Mouse (Mus musculus) MN1 (cell line): Measurements from ENCODE around the gene Lrsam1.
A peak's percentile ranks its signal among the peaks of the same experiment; 100 is the strongest.

Experiments used
- DNase-seq: peaks from one replicate; pipeline ENCODE4 v3.0.0-alpha.2; 2016; ENCODE audit warnings: low spot score

Lrsam1 gene

DNA sequence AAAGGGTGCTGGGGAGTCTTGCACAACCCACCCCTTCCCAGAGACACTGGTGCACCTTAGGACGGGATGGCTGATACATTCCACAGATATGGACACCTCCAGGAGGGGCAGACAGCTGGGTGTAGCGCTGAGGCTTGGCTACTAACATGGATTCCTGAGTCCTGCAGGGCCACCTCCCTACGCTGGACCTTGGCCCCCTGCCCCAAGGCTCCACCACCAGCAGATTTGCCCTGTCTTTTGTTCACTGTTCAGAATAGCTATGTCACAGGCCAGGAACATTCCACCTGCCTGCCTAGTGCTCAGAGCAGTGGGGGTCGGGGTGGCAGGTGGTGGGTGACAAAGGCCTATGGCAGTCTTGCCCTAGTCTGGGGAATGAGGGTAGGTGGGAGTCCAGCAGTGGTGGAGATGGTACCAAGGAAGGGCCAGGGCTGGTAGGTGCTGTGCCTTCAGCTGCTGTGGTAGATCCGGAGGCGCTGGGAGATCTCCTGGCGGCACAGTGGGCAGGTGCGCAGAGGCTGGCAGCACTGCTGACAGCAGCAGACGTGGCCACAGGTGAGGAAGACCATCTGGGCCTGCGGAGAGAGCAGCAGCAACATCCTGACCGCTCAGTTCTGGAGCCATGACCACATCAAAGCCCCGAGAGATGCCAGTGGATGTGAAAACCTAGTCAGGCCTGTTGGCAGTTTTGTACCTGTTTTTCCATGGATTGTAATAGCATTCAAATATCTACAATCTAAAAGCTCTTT is 34.9 kb downstream of the Lrsam1 start:
- DNase-seq = no peak

DNA sequence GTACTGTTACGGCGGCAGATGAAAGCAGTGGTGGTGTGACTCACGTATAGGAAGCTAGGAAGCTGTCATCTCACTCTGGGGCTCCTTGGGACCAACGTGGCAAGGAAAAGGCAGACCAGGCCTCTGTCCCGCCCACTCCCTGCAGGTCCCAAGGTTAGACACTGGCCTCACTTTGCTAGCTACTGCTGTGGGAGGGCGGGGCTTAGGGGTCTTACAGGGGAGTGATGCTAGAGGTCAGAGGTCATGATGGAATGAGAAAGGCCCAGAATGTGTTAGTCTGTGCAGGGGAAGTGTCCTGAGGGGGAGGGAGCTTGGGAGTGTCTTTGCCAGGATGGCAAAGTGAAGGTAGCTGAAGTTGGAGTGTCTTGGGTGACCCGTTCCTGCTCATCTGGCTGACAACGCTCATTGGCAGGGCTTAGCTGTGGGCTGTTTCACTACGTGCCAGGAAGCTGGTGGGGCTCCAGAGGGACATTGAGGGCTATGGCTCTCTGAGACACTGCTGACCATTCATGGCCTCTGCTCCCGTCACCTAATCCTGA is 37.0 kb downstream of the Lrsam1 start:
- DNase-seq = no peak

DNA sequence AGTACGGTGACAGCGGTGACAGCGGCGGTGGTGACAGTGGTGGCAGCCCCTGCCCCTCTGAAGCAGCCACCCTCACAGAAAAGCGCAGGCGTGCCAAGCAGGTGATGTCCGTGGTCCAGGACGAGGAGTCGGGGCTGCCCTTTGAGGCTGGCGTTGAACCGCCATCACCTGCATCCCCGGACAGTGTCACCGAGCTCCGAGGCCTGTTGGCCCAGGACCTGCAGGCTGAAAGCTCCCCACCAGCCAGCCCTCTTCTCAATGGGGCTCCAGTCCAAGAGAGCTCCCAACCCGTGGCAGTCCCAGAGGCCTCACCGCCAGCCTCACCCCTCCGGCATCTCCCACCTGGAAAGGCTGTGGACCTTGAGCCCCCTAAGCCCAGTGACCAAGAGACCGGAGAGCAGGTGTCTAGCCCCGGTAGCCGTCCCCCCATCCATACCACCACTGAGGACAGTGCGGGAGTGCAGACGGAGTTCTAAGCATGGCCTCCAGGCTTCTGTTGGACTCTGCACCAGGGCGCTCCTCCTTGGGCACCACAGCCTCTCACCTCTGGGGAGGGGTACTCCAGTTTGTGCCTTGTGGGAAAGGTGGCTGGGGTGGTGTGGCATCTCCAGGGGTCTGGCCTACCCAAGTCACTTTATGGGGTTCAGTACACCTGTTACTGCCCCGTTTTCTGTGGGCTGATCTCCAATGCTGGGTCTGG is 37.7 kb downstream of the Lrsam1 start:
- no peak for DNase-seq

DNA sequence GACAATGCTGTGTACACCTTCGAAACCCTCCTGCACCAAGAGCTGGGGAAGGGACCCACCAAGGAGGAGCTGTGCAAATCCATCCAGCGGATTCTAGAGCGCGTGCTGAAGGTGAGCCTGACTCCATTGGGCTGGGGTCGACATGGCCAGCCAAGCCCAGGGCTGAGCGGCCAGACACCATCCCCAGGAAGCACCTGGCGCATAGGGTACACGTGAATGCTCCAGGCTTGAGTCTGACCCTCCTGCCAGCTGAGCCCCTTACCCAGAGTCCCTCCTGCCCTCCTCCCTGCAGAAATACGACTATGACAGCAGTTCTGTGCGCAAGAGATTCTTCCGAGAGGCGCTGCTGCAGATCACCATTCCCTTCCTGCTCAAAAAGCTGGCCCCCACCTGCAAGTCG is 38.9 kb downstream of the Lrsam1 start:
- DNase-seq = no peak

DNA sequence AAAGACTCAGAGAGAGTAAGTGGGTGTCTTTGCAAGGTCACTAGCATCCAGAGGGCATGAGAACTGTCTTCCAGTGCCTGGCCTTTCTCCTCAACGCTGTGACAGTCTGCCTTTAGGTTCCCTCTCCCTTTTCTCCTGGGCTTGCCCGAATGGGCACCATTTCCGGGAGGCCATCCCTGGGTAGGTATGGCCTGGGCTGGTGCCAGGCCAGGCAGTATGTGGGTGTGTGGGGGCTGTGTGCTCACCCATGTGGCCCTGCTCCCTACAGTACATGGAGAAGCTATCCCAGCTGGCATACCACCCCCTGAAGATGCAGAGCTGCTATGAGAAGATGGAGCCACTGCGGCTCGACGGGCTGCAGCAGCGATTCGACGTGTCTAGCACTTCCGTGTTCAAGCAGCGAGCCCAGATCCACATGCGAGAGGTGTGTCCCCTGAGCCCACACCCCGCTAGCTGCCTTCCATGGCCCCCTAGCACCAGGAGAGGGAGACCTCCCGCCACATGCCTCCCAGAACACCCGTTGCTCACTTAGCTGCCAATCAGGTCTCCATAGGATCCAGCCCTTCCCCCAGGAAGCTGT is 39.5 kb downstream of the Lrsam1 start:
- no peak for DNase-seq

DNA sequence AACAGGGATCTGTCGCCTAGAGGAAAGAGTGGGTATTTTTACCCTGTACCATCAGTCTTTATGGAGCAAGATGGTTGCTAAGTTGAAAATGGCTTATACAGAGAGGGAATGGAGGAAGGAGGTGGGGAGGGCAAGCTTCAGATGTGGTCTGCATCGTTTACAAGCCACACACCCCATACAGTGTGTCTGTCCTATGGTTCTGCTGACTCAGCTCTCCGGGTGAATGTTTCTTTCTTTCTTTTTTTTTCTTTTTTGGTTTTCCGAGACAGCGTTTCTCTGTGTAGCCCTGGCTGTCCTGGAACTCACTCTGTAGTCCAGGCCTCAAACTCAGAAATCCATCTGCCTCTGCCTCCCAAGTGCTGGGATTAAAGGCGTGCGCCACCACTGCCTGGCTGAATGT is 40.2 kb downstream of the Lrsam1 start:
- no peak for DNase-seq

DNA sequence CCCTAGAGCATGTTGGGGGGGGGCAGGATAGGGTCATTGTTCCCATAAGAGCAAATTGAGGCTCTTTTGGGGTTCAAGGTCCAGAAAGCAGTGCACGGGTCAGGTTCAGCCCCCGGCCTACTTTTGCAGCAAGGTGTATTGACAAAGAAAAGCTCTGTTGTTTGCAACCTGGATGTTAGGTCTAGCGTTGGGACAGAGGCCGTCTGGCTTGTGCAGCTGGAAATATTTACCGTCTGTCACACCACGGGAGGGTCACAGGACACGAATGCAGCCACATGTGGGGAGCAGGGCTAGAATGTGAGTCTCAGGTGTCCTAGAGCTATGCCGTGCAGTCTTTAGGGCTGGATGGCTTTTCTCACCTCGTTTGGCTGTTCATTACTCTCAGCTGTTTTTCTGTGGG is 43.0 kb downstream of the Lrsam1 start:
- no peak for DNase-seq

DNA sequence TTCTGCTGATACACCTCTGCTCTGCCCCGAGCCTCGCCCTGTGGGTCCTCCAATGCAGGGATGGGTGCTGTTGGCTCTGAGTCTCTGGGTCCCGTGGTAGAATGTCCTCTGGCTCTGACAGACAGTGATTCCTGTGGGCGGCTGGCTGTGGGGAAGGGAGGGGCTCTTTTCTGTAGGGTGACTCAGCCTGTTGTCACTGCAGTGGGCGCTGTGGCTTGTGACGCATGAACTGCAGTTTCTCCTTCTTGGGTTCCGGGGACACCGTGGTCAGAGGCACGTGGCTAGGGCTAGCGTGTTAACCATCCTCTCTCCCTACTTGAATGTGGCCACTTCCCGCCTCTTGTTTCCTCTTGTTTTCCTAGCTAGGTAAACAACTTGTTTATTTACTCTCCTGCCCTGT is 43.9 kb downstream of the Lrsam1 start:
- peak; percentile 50 for DNase-seq

DNA sequence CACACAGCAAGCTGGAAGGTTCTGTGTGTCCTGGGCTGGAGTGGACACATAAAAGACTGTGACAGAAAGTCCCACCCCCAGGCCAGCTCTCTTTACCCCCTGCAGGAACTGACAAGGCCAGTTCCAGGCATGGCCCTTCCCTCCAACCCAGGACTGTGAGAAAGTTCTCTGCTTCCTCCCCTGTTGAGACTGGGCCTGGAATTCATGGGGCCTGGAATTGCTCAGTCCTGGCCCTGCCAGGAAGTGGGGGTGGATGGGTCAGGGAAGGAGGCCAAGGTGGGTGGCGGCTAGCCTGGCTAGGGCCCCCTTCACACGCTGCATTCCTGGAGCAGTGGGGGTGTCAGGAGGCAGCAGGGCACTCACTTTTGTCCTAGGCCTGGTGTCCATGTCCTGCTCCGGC is 46.5 kb downstream of the Lrsam1 start:
- DNase-seq = peak; percentile 41

DNA sequence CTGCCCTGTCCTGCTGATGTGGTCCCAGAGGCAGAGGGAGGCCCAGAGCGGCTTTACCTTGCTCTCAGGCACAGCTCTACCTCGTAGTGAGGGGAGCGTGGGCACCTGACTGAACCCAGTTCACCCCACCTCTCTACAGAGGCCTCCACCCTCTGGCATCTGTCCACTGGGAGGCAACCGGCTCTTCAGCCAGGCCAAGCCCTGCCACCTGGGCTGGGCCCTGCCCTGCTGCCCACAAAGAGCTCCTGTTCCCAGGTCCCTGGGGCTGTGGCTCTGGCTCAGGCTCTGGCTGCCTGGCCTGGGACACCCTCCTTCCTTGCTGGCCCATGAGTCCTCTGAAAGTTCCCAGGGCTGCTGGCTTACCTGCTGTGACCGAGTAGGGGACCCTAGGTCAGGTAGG is 47.1 kb downstream of the Lrsam1 start:
- peak; percentile 53 for DNase-seq

DNA sequence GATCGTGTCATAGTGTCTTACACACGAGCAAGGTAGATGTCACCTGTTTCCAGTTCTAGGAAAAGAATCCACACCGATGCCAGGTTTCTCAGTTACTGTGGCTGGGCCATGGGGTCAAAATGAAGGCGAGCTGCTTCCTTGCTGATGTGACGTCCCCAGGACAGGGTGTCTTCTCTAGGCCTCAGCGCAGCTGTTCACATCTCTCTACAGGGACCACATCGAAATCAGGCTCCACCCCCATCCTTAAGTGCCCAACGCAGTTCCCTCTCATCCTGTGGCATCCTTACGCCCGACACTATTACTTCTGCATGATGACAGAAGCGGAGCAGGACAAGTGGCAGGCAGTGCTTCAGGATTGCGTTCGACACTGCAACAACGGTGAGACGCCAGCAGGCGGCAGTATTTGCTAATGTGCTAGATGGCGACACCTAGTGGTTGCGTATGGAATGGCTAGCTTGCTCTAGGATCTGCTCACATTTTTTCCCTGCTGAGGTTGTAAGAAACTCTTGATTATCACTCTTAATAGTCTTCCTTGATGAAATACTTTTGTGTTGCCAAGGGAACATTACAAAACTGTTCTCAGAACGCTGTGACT is 49.1 kb downstream of the Lrsam1 start:
- peak; percentile 94 for DNase-seq

DNA sequence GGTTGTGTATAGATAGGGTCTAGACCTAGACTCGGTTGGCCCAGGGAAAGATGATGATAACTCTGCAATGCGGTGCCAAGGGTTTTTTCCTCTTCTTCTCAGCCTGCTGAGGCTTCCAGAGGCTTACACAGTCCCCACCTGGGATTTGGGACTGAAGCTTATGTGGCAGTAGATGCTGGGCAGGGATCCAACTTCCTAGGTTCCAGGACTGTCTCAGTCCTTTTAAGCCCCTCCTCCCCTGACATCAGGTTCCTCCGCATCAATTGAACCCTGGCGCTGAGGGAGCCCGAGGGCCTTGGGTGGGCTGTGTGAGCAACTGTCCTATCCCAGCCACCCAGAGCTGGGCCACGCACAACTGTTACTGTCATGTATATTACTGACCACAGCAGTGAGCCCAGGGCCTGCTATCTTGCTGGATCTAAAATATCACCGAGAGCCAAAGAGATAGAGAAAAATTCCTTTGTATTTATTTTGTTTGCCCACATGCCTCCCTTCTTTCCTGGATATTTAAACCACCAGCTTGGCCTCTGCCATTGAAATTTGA is 49.7 kb downstream of the Lrsam1 start:
- no peak for DNase-seq

DNA sequence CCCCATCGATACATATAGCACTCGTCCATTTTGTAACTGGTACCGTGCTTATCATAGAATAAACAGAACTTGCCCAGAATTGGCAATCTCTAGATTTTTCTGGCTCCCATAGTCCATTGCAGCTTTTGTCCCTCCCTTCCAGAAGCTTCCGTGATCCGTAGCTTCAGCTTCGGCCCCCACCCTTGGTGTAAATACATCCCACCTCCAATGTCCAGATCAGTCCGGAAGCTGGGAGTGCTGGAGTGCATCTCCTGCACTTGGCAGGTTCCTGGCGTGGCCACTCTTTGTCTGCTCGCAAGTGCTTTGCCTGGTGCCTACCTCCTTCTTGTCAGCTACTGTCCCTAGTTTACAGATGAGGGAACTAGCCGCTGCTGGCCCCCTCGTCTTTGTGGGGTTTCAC is 52.6 kb downstream of the Lrsam1 start:
- no peak for DNase-seq

DNA sequence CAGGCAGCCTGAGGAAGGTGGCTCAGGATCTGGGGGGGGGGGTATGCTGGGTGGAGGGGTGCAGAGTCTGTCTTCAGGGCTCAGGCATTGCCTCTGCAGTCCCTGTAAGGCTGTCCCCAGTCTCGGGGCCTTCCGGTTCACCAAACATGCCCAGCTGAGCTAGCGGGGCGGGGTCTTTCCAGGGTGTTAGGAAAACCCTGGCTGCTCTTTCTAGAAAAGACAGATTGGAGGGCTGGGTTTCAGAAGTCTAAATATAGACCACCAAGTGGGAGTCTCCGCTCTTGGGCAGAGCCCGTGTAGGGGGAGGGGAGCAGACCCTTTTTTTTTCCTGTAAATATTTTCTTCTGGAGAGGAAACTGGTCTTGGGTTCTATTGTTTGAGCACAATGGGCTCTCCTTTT is 53.1 kb downstream of the Lrsam1 start:
- DNase-seq = no peak

DNA sequence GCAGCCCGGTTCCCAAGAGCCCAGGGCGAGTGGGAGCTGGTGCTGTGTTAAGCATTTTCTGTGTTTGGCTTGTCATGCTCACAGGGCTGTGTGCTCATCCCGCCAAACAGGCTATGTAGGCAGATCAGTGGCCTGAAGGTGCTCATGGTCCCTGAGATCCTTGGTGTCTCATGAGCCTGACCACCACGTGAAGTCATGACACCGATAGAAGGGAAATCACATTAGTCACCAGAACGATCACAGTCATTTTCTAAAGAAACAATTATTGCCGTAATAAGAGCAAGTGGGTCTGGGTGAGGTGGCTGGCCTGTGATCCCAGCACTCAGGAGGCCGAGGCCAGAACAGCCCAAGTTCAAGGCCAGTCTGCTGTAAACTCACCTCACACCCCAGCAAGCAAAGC is 54.0 kb downstream of the Lrsam1 start:
- no peak for DNase-seq

DNA sequence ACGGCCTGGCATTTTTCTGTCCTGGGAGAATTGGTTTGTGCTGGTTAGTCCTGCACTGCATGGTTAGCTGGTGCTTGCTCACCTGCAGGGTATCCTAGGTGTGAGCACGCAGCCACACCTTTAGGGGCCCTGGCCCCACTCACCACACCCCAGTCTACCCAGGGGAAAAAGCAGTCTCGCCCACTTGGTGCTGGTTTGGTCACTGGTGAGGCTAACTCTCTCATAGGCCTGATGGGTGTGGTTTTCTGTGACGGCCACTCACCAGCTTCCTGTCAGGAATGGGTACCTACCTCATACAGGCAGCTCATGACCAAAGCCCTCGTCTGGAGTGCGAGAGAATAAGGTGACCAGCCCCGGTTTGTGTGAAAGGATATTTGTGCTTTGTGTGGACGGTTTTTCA is 56.1 kb downstream of the Lrsam1 start:
- no peak for DNase-seq

DNA sequence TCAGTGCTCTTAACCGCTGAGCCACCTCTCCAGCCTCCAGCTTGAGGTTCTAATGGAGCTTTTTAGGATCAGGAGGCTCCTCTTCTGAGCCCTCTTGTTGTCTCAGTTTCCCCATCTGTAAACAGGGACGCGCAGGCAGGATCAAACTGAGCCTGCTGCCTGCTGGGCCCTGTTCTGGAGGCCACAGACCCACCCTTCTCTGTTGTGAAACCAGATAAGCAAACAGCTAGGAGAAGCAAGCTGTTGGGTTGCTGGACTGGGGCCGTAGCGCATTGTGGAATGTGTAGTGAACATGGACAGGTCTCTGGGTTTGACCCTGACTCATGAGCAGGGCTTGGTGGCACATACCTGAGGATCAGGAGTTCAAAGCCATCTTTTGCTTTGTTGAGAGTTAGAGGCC is 56.8 kb downstream of the Lrsam1 start:
- DNase-seq = no peak

DNA sequence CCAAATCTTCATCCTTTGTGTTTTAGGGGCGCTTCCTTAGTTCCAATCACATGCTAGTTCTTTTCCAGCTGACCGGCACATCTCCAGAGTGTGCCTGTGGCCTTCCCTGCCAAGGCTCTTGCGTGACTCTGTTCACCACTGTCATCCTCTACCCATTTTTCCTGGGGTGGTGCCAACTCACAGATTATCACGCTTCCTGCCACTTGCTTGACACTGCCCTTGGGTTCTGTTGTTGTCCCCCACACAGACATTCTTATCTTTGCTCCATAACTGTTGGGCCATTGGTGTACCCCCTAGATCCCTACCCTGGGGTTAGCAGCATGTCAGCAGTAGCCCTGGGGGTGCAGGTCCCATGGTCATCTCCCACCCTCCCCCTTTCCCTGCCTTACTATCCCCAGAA is 57.9 kb downstream of the Lrsam1 start:
- DNase-seq = no peak

DNA sequence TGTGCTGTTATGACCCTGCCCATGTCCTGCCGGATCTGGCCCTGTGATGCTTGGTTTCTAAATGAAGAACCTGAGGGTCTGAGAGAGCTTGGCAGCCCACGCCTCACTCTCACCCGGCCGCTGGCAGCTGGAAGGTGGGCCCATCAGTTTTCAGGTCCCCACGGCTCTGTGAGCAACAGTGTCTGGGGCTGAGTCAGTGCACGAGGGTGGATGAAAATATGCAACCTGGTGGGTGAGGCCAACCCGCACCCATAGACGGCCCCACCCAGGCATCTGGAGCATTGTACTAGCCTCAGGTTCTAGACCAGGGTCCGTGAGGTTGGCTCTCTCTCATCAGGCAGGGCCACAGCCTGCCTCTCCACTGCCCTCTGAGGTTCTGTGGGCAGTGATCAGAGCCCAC is 59.3 kb downstream of the Lrsam1 start:
- DNase-seq = no peak

DNA sequence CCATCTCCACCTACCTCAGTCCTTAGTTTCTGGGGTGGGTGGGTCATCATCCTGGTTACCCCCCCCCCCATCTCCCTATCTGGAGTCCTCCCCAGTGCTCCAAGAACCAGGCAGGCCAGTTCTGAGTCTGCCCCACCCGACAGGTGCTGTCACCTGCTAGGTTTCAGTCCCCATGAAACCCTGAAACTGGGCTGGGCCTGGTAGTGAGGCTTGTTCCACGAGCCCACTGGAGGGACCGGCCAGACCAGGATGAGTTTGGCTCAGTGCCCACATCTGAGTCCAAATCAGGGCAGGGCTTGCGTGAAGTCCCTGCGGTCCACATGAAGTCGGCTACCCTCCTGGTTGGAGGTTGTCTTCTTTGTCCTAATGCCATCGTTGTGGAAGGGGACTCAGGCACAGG is 62.4 kb downstream of the Lrsam1 start:
- peak; percentile 47 for DNase-seq

DNA sequence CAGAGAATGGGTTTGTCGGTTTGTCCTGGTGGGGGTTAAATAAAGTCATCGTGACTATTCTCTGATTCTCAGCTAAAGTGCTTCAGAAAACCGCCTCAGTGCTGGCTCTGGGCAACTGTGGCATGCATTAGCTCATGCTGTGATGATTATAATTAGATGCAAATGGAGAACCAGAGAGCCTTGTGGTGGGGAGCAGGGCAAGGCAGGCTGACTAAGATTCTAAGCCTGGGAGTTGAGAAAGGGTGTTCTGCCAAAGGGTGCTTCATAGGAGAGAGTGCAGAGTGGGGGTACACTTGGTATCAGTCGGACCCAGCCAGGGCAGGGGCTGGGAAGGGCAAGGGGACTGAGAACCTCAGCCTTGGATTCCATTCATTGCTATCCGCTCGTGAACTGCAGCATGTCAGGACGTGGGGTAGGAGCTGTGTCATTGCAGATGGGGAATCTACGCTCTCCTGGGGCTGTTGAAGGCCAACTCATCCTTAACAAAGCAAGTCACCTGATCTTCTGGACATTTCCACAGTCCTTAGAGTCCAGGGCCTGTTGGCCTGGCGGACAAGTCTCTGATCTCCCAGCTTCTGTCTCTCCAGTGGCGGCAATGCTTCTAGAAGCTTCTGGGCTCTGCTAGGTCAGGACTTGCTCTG is 64.8 kb downstream of the Lrsam1 start:
- DNase-seq = no peak

DNA sequence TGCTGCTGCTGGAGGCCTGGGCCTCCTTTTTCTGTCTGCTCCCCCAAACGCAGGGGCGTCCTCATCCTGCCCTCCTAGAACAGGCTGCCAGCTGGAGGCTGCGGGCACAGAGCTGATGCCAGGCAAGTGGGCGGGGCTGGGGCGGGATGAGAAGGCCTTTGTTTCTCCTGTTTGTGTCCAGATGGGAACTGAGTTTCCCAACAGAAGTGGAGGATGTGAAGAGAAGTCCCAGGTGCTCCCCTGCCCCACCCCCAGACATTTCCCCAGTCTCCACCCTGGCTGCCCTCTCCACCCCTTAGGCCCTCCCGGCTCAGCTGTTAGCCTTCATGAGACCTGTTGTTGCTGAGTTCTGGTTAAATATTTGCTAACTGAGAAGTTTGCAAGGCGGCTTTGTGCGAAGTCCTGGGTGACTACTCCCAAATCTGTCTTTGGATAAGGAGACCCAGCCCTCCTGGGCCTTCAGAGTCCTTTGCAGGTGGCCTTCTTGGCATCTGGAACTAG is 65.8 kb downstream of the Lrsam1 start:
- DNase-seq = peak; percentile 46
